Mouse (Mus musculus): Measurements from ENCODE around the gene E030025P04Rik.

Gene E030025P04Rik

GRCm38 (mm10) chr11:109100266-109100665, 43.9 kb downstream of the E030025P04Rik start:
- DNase-seq = no peak

GRCm38 (mm10) chr11:109091821-109092220, 52.3 kb downstream of the E030025P04Rik start:
- DNase-seq = no peak

Data from heart, adult 11 months (tissue).